Mouse (Mus musculus) kidney, adult 2 months (tissue): ENCODE data around the gene Zfp987.

Experiments used
- CTCF ChIP-seq: fragments of 200-500 bp; conservative IDR thresholded peaks from 2 replicates; pipeline ENCODE4 v1.5.1; 2011; ENCODE audit warnings: low read depth, mild to moderate bottlenecking, control low read depth, low read length, moderate library complexity, mixed read lengths; ENCODE audit not compliant: insufficient read depth, insufficient read length
- POLR2A ChIP-seq: fragments of 200-500 bp; IDR thresholded peaks from one replicate; pipeline ENCODE4 v1.6.1; 2011; ENCODE audit warnings: low read depth, low read length, control low read depth

DNA sequence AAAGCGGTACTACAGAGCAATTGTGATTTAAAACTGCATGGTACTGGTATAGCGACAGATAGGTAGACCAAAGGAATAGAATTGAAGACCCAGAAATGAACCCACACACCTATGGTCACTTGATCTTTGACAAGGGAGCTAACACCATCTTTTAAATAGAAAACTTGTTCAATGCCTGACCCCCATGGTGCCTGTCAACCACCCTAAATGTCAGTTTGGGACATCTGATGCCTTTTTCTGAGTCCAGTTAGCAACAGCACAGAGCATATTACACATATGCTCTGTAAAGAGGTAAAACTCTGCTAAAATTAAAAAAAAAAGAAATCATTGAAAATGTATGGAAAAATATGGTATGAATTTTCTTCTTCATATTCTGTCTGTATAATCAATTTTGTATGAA lies 41.8 kb upstream of the Zfp987 start:
- TF ChIP-seq POLR2A = no peak
- TF ChIP-seq CTCF = no peak
